Mouse (Mus musculus) B cell, adult 2 months (primary cell): ENCODE data around the gene Rflna.
A peak's percentile ranks its signal among the peaks of the same experiment; 100 is the strongest.

ENCODE experiments used
- DNase-seq, 2 experiments: peaks; one replicate each; pipeline ENCODE4 v3.0.0; 2022

Rflna gene

GRCm38 (mm10) chr5:125006896-125007295 lies 3.9 kb downstream of the Rflna start:
- DNase-seq = no peak

GRCm38 (mm10) chr5:125011166-125011565 lies 8.1 kb downstream of the Rflna start:
- peak in 1 of 2 experiments; percentile 28 for DNase-seq

GRCm38 (mm10) chr5:125011628-125012027 lies 8.6 kb downstream of the Rflna start:
- DNase-seq = no peak

- peak; percentile 77 for DNase-seq
Measured at GRCm38 (mm10) chr5:125014497-125014896, 11.5 kb downstream of the Rflna start.

- no peak for DNase-seq
Measured at GRCm38 (mm10) chr5:125015066-125015465, 12.0 kb downstream of the Rflna start.

- no peak for DNase-seq
Measured at GRCm38 (mm10) chr5:125015576-125015975, 12.6 kb downstream of the Rflna start.

GRCm38 (mm10) chr5:125016421-125017242 lies 13.6 kb downstream of the Rflna start:
- no peak for DNase-seq

GRCm38 (mm10) chr5:125017332-125017731 lies 14.3 kb downstream of the Rflna start:
- DNase-seq = no peak

- no peak for DNase-seq
Measured at GRCm38 (mm10) chr5:125019099-125019498, 16.1 kb downstream of the Rflna start.

- no peak for DNase-seq
Measured at GRCm38 (mm10) chr5:125021298-125021697, 18.3 kb downstream of the Rflna start.

GRCm38 (mm10) chr5:125024002-125024401 lies 21.0 kb downstream of the Rflna start:
- no peak for DNase-seq

- DNase-seq = no peak
Measured at GRCm38 (mm10) chr5:125028371-125028770, 25.4 kb downstream of the Rflna start.

- DNase-seq = no peak
Measured at GRCm38 (mm10) chr5:125028911-125029310, 25.9 kb downstream of the Rflna start.

GRCm38 (mm10) chr5:125036483-125036882 lies 33.5 kb downstream of the Rflna start:
- no peak for DNase-seq

- no peak for DNase-seq
Measured at GRCm38 (mm10) chr5:125039377-125040027, 36.5 kb downstream of the Rflna start.

- DNase-seq = peak; percentile 42 to 50
Measured at GRCm38 (mm10) chr5:125040128-125040584, 37.1 kb downstream of the Rflna start.

- peak in 1 of 2 experiments; percentile 10 for DNase-seq
Measured at GRCm38 (mm10) chr5:125041578-125041977, 38.6 kb downstream of the Rflna start.

GRCm38 (mm10) chr5:125043448-125043847 lies 40.4 kb downstream of the Rflna start:
- DNase-seq = no peak

- no peak for DNase-seq
Measured at GRCm38 (mm10) chr5:125045202-125045601, 42.2 kb downstream of the Rflna start.

GRCm38 (mm10) chr5:125046436-125046835 lies 43.4 kb downstream of the Rflna start:
- DNase-seq = no peak

GRCm38 (mm10) chr5:125049481-125049880 lies 46.5 kb downstream of the Rflna start:
- DNase-seq = no peak

- DNase-seq = peak; percentile 71 to 76
Measured at GRCm38 (mm10) chr5:125052237-125052602, 49.2 kb downstream of the Rflna start.

GRCm38 (mm10) chr5:125052603-125053488 lies 49.8 kb downstream of the Rflna start:
- DNase-seq = peak; percentile 98 to 99
